Mouse (Mus musculus) erythroblast, embryonic 14.5 days (primary cell): Measurements from ENCODE around the gene Atg9a.

Source experiments
- GATA1 ChIP-seq: IDR thresholded peaks from 2 replicates; pipeline ENCODE4 v1.6.1; 2012; ENCODE audit warnings: low read length, inconsistent platforms, mixed read lengths
- TAL1 ChIP-seq: IDR thresholded peaks from 3 replicates; pipeline ENCODE4 v1.6.1; 2012; ENCODE audit warnings: low read length, inconsistent platforms, mixed read lengths

GRCm38 (mm10) chr1:75192452-75192851, 456 bp upstream of the Atg9a start:
- no peak for TF ChIP-seq GATA1
- TF ChIP-seq TAL1: no peak
